Mouse (Mus musculus): ENCODE data around the gene Pnp2. TPM values are rescaled to one million over a fixed set of nuclear protein-coding genes. Genes with fewer than 3 reads are reported as not detected.
"Not testable (repeated sequence)": the region's sequence is repeated elsewhere in the genome, so short reads cannot be mapped to it uniquely, and the experiment has no call there.

Gene Pnp2
- polyA plus RNA-seq (2012; rRNA removed), result 104 and 150 TPM in 2 replicates

- not testable (repeated sequence) for DNase-seq (ENCODE audit: low read depth, low spot score)
- 10% methylated on average over 19 of the region's 19 CpGs for WGBS
These were observed at the start of gene Pnp2 for GRCm38 (mm10) chr14:50955942-50956508. TSS of gene Pnp2 (plus strand) at chr14:50955992.

DNA sequence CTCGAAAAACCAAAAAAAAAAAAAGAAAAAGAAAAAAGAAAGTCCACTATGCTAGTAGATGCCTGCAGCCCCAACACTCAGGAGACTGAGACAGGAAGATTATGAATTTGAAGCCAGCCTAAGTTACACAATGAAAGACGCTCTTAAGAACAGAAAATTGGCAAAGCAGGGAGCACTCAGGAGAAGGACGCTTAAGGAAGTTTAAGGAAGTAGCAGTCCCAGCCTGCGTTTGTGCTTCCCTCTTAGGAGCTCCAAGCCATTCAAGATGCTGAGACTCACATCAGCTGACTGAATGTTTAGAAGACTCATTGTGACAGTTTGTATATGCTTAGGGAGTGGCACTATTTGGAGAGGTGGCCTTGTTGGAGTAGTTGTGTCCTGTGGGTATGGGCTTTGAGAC lies 47.7 kb upstream of the Pnp2 start:
- 59% methylated on average over 4 of the region's 4 CpGs for WGBS

GRCm38 (mm10) chr14:50911356-50911755 lies 44.4 kb upstream of the Pnp2 start:
- 66% methylated on average over 3 of the region's 3 CpGs for WGBS
- no peak for DNase-seq (ENCODE audit: low read depth, low spot score)

More for the DNA sequence above, 47.7 kb upstream of the Pnp2 start:
- no peak for DNase-seq (ENCODE audit: low read depth, low spot score)

DNA sequence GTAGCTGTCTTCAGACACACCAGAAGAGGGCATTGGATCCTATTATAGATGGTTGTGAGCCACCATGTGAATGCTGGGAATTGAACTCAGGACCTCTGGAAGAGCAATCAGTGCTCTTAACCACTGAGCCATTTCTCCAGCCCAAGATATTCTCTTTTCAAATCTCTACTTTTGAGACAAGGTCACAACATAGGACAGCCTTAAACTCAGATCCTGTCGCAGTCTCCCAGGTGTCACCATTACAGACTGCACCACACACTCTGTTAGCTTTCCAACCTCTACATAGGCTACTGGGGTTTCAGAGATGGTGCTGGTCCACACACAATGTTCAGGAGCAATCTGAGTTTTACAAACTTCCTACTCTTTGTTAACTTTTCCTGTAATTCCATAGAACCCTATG lies 32.4 kb upstream of the Pnp2 start:
- WGBS, result 65% methylated on average over 1 of the region's 1 CpGs
- DNase-seq (ENCODE audit: low read depth, low spot score), result not testable (repeated sequence)

- peak; percentile 81 for DNase-seq (ENCODE audit: low read depth, low spot score)
- under 1% methylated on average over 57 of the region's 57 CpGs for WGBS
These were observed 31.3 kb upstream of the Pnp2 start, which contains the start of the genes Osgep and Apex1 for GRCm38 (mm10) chr14:50924281-50925064. TSS of gene Osgep (minus strand) at chr14:50924893. TSS of gene Apex1 (plus strand) at chr14:50924968.

DNA sequence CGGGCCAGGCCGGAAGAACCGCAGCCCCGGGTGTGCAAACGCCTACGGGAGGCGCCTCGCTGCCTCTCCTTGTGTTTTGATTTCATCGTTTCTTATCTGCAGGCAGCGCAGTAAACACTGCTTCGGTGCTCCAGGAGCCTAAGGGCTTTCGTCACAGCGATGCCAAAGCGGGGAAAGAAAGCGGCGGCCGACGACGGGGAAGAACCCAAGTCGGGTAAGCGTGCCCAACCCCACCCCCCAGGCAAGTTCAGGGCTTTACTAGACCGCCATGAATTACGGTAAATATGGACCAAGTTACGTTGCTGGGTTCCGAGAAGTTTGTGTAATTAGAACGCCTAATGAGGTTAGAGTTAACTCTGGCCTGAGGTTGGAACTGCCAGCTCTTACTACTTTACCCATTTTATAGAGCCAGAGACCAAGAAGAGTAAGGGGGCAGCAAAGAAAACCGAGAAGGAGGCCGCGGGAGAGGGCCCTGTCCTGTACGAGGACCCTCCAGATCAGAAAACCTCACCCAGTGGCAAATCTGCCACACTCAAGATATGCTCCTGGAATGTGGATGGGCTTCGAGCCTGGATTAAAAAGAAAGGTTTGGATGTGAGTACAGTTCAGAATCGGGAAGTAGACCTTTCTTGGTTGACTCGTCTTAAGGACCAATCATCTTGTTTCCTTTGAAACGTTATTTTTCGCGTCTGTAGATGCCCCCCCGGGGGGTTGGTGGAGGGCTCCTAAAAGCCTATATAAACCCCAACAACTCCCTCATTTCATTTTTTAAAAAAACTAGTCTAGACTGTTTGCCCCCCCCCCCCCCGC lies 30.5 kb upstream of the Pnp2 start:
- no peak for DNase-seq (ENCODE audit: low read depth, low spot score)
- WGBS, result 1% methylated on average over 38 of the region's 38 CpGs

GRCm38 (mm10) chr14:50927366-50927765 lies 28.4 kb upstream of the Pnp2 start:
- DNase-seq (ENCODE audit: low read depth, low spot score), result no peak
- WGBS, result 70% methylated on average over 3 of the region's 3 CpGs

- WGBS, result 2% methylated on average over 10 of the region's 10 CpGs
- no peak for DNase-seq (ENCODE audit: low read depth, low spot score)
These were observed 25.8 kb upstream of the Pnp2 start for GRCm38 (mm10) chr14:50929951-50930350.

- DNase-seq (ENCODE audit: low read depth, low spot score), result no peak
- under 1% methylated on average over 38 of the region's 38 CpGs for WGBS
These were observed 25.4 kb upstream of the Pnp2 start for GRCm38 (mm10) chr14:50930377-50930753.

GRCm38 (mm10) chr14:50930754-50931492 lies 24.9 kb upstream of the Pnp2 start, which contains the start of the genes Pip4p1 and Pnp:
TSS of gene Pip4p1 (minus strand) at chr14:50930856.
TSS of gene Pnp (plus strand) at chr14:50931082.
- peak; percentile 94 for DNase-seq (ENCODE audit: low read depth, low spot score)
- WGBS, result under 1% methylated on average over 66 of the region's 68 CpGs

DNA sequence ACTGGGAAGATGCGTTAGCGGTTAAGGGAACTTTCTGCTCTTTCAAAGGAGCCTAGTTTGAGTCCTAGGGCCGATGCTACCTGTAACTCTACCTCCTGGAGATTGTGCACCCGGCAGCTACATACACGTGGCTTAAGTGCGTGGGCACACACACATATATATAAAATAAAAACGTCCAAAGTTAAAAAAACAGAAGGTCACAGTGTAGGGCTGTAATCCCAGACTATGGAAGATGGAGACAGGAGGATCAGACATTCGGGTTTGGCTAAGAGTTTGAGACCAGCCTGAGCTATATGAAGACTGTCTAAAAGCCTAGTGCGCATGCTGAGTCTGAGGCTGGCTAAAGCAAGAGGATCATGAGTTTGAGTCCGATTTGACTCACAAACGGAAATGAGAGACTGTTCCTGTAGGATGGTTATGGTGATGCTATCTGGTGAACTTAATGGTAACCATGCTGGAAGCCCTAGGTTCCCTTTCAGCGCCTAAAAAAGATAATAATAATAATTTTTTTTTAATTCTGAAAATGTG lies 24.2 kb upstream of the Pnp2 start:
- no peak for DNase-seq (ENCODE audit: low read depth, low spot score)
- WGBS, result 10% methylated on average over 12 of the region's 12 CpGs

DNA sequence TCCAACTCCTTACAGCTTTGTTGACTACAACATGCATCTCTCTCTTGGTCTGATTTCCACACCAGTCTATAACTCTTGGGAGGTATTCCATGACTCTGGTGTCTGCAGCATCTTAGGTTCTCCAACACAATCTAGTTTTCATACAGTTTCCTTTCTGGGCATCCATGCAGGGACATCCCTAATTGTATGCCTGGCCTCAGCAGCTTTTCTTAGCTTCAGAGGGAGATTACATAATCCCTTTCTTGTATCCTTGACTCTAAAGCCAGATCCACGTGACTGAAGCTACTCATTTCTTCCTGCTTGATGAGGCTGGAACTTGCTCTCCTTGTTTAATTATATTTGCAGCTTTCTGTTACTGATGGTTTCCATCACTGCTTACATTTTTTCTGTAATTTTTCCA lies 19.1 kb upstream of the Pnp2 start:
- DNase-seq (ENCODE audit: low read depth, low spot score), result no peak
- WGBS, result 32% methylated on average over 1 of the region's 1 CpGs

DNA sequence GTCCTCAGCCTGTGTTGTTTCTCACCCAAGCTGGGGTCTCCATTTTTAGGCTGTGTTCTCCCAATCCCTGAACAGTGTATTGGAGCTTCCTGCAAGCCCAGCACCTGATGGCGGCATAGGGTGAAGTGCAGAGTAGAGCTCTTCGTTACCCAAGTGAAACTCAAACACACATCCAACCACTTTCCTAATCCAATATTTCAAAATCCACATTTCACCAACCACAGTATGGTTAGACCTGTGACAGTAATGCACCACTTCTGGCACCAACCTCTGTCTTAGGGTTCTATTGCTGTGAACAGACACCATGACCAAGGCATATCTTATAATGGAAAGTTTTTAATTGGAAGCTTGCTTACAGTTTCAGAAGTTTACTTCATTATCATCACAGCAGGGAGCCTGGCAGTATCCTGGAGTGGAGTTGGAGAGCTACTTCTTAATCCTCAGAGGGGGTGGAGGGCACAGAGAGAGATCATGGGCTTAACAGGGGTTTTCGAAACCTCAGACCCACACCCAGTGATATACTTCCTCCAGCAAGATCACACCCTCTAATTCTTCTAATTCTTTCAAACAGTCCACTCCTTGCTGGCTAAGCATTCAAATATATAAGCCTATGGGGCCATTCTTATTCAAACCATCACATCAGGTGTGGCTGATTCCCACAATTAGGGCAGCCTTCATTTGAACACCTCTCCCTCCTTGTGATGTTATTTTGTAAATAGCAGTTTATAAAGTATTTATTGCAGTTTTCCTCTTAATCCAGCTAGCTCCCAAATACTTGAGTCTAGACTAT lies 17.5 kb upstream of the Pnp2 start:
- no peak for DNase-seq (ENCODE audit: low read depth, low spot score)
- 89% methylated on average over 3 of the region's 3 CpGs for WGBS

GRCm38 (mm10) chr14:50938940-50939339 lies 16.9 kb upstream of the Pnp2 start:
- 31% methylated on average over 2 of the region's 2 CpGs for WGBS
- DNase-seq (ENCODE audit: low read depth, low spot score), result no peak

DNA sequence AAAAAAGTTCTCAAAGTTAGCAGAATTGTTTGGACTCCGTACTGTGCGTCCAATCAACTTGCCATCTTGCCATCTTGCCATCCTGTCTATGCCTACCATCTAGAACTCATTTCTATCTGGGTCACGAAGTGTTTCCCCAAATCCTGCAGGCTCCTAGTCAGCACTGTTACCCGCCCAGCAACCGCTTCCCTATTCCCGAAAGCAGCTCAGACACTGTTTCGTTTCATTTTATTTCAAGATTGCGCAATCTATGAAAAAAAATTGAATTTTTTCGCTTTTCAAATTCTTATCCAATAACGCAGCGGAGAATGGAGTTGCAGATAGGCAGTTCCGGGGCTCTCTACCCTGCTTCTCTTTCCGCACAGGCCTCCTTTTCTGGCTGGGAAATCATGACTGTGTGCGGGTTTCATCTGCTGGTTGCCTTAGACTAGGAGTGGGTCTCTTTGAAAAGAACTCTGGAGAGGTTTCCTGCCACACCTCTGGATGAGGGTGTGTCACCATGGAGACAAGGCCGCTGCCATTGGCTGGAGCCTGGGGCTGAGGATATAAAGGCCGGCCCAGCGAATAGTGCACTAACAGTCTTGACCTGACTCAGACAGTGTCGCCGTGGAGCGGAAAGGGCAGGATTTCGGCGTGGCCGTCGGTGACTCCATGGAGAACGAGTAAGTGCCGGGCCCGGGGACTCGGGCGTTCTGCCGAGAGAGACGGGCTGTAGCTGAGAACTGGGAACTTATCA lies 11.7 kb upstream of the Pnp2 start, which contains the start of gene Gm49342:
TSS of gene Gm49342 (plus strand) at position 586 of the 736 bp plus-strand sequence.
- DNase-seq (ENCODE audit: low read depth, low spot score), result peak; percentile 90
- 5% methylated on average over 31 of the region's 31 CpGs for WGBS

DNA sequence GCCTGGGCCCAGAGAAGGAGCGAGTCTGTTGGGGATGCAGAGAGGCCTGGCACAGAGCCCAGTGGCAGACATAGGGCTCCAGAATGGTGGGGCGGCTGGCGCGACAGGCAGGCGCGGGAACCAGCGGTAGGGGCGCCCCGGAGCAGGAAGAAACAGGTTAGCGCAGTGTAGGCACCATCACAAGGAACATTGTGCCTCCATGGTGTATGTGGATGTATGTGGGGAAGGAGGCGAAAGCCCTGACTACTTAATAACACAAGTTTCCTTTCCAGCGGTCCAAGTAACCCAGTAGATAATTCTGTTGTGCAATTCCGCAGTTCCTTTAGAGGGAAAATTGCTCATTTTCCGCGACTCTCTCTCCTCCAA lies 11.1 kb upstream of the Pnp2 start:
- 0% methylated on average over 14 of the region's 15 CpGs for WGBS
- DNase-seq (ENCODE audit: low read depth, low spot score), result not testable (repeated sequence)

GRCm38 (mm10) chr14:50945081-50945480 lies 10.7 kb upstream of the Pnp2 start:
- 1% methylated on average over 6 of the region's 6 CpGs for WGBS
- not testable (repeated sequence) for DNase-seq (ENCODE audit: low read depth, low spot score)

DNA sequence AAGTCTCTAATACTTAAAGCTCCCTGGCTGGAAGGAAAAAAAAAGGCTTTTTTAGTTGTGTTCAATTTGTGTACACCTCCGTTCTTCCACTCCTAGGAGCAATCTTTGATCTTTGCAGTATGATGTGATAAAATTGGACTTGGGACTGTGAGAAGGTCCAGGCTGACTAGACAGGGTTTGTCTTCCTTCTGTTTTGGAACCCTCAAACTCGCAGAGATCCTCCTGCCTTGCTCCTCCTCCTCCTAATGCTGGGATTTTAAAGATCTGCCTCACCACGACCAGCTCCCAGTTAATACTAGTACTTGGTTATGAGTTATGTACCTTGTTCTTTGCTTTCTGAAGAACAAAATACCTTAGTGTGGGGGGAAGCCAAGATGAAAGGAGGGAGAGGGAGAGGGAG lies 10.3 kb upstream of the Pnp2 start:
- not testable (repeated sequence) for DNase-seq (ENCODE audit: low read depth, low spot score)
- WGBS, result 6% methylated on average over 3 of the region's 3 CpGs

Data from large intestine, adult 2 months (tissue).